Comparison of ENCODE assay signal across 13 mouse cellular contexts in the genomic region with DNA sequence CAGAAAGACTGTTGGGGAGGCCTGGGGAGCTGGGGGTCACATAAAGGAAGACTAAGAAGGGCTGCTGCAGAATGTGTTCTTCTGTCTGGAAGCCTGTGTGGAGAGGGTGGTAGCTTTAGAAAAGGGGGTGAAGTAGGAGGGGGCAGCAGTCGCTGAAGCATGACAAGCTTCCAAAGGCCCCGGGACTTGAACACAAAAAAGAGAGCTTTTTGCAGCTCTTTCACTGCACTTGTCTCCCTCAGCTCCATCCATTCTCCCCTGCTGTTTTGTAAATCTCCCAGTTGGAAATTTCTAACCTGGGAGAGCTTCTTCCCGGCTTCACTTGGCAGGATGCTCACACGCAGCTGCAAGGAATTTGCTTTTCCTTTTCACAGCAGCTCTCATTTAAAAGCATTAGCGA. TPM values are rescaled to one million over a fixed set of nuclear protein-coding genes. Genes with fewer than 3 reads are reported as not detected.
DNase-seq lines count a peak whose midpoint lies in the region; ATAC-seq and TF ChIP-seq lines count a peak whose summit lies in the region.
"Had no signal": no experiment of that assay in that cellular context is flagged by ENCODE, and none has a peak within 500 bp of the region (broad histone marks: within the 10 kb centered on the region; RNA-seq: fewer than 3 reads in every experiment).

No protein-coding gene starts in this region.

- H3K36me3 ChIP-seq in kidney, postnatal 0 days (ENCODE audit: insufficient read depth, low read length), result no peaks in the 10 kb centered on the region
- H3K36me3 ChIP-seq in hindbrain, embryonic 11.5 days (ENCODE audit: control insufficient read depth, insufficient read depth, low read length), result no peaks in the 10 kb centered on the region
- H3K36me3 ChIP-seq in midbrain, embryonic 16.5 days (ENCODE audit: control insufficient read depth, insufficient read depth, low read length), result no peaks in the 10 kb centered on the region

- H3K9me3 ChIP-seq in kidney, postnatal 0 days (replicated peaks; ENCODE audit: low read length), result no peaks in the 10 kb centered on the region
- no peaks in the 10 kb centered on the region for H3K9me3 ChIP-seq in hindbrain, embryonic 11.5 days (ENCODE audit: control insufficient read depth, low read length)
- H3K9me3 ChIP-seq in midbrain, embryonic 16.5 days (replicated peaks; ENCODE audit: control insufficient read depth, low read length, poor library complexity, severe bottlenecking), result no peaks in the 10 kb centered on the region

- DNase-seq in kidney, postnatal 0 days (ENCODE audit: low spot score), result no peak
- DNase-seq in kidney, postnatal 25 days, result no peak
- DNase-seq in embryo, embryonic 10 days (ENCODE audit: low spot score), result peak; percentile 40
- no peak for DNase-seq in hindbrain, embryonic 11.5 days (ENCODE audit: low spot score)
- no peak for DNase-seq in cerebellum, adult 9-11 months
- DNase-seq in adrenal gland, postnatal 36 days, result no peak
- DNase-seq: gastrocnemius, postnatal 10 days; spleen, adult 18-20 months; thymus, postnatal 4 days had no signal

- no peaks in the 10 kb centered on the region for H3K27me3 ChIP-seq in kidney, postnatal 0 days (ENCODE audit: insufficient read depth, low read length)
- no peaks in the 10 kb centered on the region for H3K27me3 ChIP-seq in hindbrain, embryonic 11.5 days (ENCODE audit: control insufficient read depth, insufficient read depth, low read length)
- no peaks in the 10 kb centered on the region for H3K27me3 ChIP-seq in midbrain, embryonic 16.5 days (ENCODE audit: control insufficient read depth, insufficient read depth, low read depth, low read length)

- H3K4me1 ChIP-seq in kidney, postnatal 0 days (replicated peaks; ENCODE audit: insufficient read depth, low read length), result peaks cover 13% of the 10 kb centered on the region
- H3K4me1 ChIP-seq in hindbrain, embryonic 11.5 days (replicated peaks; ENCODE audit: control insufficient read depth, insufficient read depth, low read length), result peaks cover 7% of the 10 kb centered on the region
- H3K4me1 ChIP-seq in midbrain, embryonic 16.5 days (ENCODE audit: control insufficient read depth, insufficient read depth, low read length), result peaks cover 22% of the 10 kb centered on the region

- WGBS in kidney, postnatal 0 days, result 16% methylated on average over 5 of the region's 5 CpGs
- 8% methylated on average over 5 of the region's 5 CpGs for WGBS in hindbrain, embryonic 11.5 days
- WGBS in midbrain, embryonic 16.5 days, result 8% methylated on average over 5 of the region's 5 CpGs

- ATAC-seq in kidney, postnatal 0 days (replicated peaks; ENCODE audit: low FRiP score, low read depth), result no peak
- ATAC-seq in hindbrain, embryonic 11.5 days (ENCODE audit: low FRiP score), result no peak; the same call in 1 of the 2 replicates
- ATAC-seq in midbrain, embryonic 16.5 days, result no peak
- ATAC-seq in CD4-positive, CD25-positive, alpha-beta regulatory T cell, adult 4 months, result no peak
- ATAC-seq: inflammation-experienced regulatory T-cells, adult 6 months had no signal

- no peak for TF ChIP-seq CTCF in kidney, postnatal 0 days (IDR thresholded peaks at IDR 0.05; ENCODE audit: low read depth)

- H3K9ac ChIP-seq in kidney, postnatal 0 days (ENCODE audit: low read depth, low read length), result no peak overlapping the region
- no peak overlapping the region for H3K9ac ChIP-seq in hindbrain, embryonic 11.5 days (ENCODE audit: low read depth, low read length)
- no peak overlapping the region for H3K9ac ChIP-seq in midbrain, embryonic 16.5 days (ENCODE audit: low read depth, low read length)

- 0 out of 2 replicates have a peak overlapping the region, but pooled peaks have one; percentile 26 for H3K27ac ChIP-seq in kidney, postnatal 0 days
- H3K27ac ChIP-seq in hindbrain, embryonic 11.5 days (ENCODE audit: low read depth, low read length), result peak overlapping the region; percentile 67
- peak overlapping the region; percentile 7; the same call in 1 of the 2 replicates for H3K27ac ChIP-seq in midbrain, embryonic 16.5 days (ENCODE audit: low read length)
- H3K27ac ChIP-seq: macrophage had no signal

- peak overlapping the region; percentile 12; the same call in 1 of the 2 replicates for H3K4me2 ChIP-seq in kidney, postnatal 0 days (ENCODE audit: low read length)
- no peak overlapping the region for H3K4me2 ChIP-seq in hindbrain, embryonic 11.5 days (replicated peaks; ENCODE audit: low read depth, low read length)
- no peak overlapping the region for H3K4me2 ChIP-seq in midbrain, embryonic 16.5 days (ENCODE audit: low read length)

- H3K4me3 ChIP-seq in kidney, postnatal 0 days (replicated peaks; ENCODE audit: low read depth, low read length), result no peak overlapping the region
- no peak overlapping the region for H3K4me3 ChIP-seq in hindbrain, embryonic 11.5 days (ENCODE audit: low read depth, low read length)
- no peak overlapping the region for H3K4me3 ChIP-seq in midbrain, embryonic 16.5 days (ENCODE audit: low read depth, low read length)

RNA-seq across cellular contexts. Expression of gene Jarid2, which starts 26.2 kb away (rescaled TPM):
- 22.5 and 26.2 TPM in 2 replicates for polyA plus RNA-seq in kidney, postnatal 0 days (2015; fragmentation: Nextera tagmentation; extraction: Ambion mirVana)
- 44.1 and 45.9 TPM in 2 replicates for polyA plus RNA-seq in hindbrain, embryonic 11.5 days (2014; fragmentation: Nextera tagmentation; extraction: Ambion mirVana)
- polyA plus RNA-seq in midbrain, embryonic 16.5 days (2015; fragmentation: Nextera tagmentation; extraction: Ambion mirVana), result 36.6 and 44.6 TPM in 2 replicates
- total RNA-seq in adrenal gland, postnatal 36 days (2021), result 10 to 100 TPM; 35.8 to 40.6 TPM
- 10 to 100 TPM; 42.0 to 56.3 TPM for polyA plus RNA-seq in CD4-positive, CD25-positive, alpha-beta regulatory T cell, adult 4 months (2017; shearing (Covaris generic))

Comparison
In these comparisons a context has a peak if more than half of its experiments do, and no peak if none do; other contexts are left out.
1. H3K27ac ChIP-seq: peak in every context shown above with its lines; median percentile 67 in hindbrain, embryonic 11.5 days; 26 in kidney, postnatal 0 days; 7 in midbrain, embryonic 16.5 days.